Mouse (Mus musculus): ENCODE measurements around the gene B3galt6. TPM values are rescaled to one million over a fixed set of nuclear protein-coding genes. Genes with fewer than 3 reads are reported as not detected.

Gene B3galt6
- polyA plus RNA-seq, 1 experiment from 2014 or later, result 30.4 TPM

DNA sequence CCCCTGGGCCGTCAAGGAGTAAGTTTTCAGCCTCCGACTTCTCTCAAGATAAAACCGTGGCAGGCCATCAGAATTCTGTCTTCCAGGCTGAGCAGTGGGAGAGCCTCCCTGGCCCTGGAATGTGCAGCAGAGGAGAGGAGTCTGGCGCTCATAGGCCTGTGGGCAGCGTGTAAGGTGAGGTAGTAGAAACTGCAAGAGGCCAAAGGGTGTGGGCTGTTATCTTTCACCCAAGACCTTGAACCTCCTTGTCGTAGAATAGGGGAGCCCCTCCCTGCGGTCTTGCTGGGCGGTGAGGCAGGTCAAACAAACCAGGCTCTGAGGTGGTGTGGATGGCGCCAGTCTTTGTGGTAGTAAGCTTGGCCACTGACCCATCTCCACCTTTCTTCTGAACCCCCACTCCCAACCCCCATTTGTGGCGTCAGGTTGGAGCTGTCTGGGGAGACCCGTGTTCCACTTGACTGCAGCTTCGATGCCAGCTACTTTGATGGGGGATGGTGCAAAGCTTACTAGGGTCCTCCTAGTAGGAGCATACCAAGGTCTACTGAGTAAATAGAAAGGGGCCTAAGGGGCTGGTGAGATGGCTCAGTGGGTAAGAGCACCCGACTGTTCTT is 23.3 kb downstream of the B3galt6 start:
- Histone ChIP-seq H3K4me2 (ENCODE audit: low read length) (no peak overlapping the region), H3K27ac (ENCODE audit: low read length) (no peak overlapping the region), H3K9ac (replicated peaks; ENCODE audit: low read depth, low read length) (no peak overlapping the region), H3K9me3 (ENCODE audit: control insufficient read depth, low read length) (no peaks in the 10 kb centered on the region), H3K4me1 (replicated peaks; ENCODE audit: control insufficient read depth, insufficient read depth, low read length) (no peaks in the 10 kb centered on the region), H3K36me3 (ENCODE audit: control insufficient read depth, insufficient read depth) (no peaks in the 10 kb centered on the region), H3K27me3 (replicated peaks; ENCODE audit: control insufficient read depth, insufficient read depth, low read length) (no peaks in the 10 kb centered on the region), H3K4me3 (replicated peaks; ENCODE audit: low read length) (no peak overlapping the region)
- ATAC-seq, result no peak
- WGBS, result 89% methylated on average over 13 of the region's 13 CpGs

DNA sequence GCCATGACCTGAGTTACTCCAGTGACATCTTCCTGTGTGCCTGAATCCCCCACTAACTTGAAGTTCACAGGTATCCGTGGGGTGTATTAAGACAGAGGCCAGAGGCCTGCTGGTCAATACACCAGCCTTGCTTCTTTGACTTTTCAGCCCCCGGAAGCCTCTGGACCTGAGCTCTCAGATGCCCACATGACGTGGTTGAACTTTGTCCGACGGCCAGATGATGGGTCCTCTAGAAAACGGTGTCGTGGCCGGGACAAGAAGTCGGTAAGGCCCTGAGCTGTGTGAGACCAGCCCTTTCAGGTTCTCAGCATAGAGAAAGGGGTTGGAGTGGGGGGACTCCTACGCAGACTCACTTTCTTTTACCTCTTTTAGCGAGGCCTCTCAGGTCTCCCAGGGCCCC is 28.1 kb downstream of the B3galt6 start:
- Histone ChIP-seq H3K27me3 (replicated peaks; ENCODE audit: control insufficient read depth, insufficient read depth, low read length) (no peaks in the 10 kb centered on the region), H3K9ac (replicated peaks; ENCODE audit: low read depth, low read length) (no peak overlapping the region)
- no peak for ATAC-seq

DNA sequence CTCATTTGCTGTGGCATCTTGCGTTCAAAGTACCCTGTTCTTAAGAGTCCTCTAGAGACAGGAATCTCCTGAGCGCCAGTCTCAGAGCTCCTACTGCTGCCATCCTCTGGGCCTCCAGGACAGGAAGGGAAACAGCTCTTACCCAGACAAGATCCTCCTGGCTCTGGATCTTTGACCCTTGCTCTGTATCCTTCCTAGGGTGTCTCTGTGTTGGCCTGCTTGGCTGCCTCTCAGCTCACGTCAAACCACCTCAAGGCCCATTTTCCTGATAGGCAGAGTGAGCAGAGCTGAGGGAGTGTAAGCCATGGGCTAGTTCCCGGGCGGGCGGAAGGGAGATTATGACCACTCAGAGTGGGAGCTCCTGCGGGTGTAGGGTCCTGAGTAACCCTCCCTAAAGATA is 29.3 kb downstream of the B3galt6 start:
- H3K4me2 ChIP-seq (ENCODE audit: low read length), result no peak overlapping the region; the same call in 1 of the 2 replicates
- H3K4me3 ChIP-seq (replicated peaks; ENCODE audit: low read length), result no peak overlapping the region
- no peaks in the 10 kb centered on the region for H3K9me3 ChIP-seq (ENCODE audit: control insufficient read depth, low read length)
- 57% methylated on average over 7 of the region's 7 CpGs for WGBS
- peaks cover 14% of the 10 kb centered on the region for H3K4me1 ChIP-seq (replicated peaks; ENCODE audit: control insufficient read depth, insufficient read depth, low read length)
- no peak overlapping the region; the same call in 1 of the 2 replicates for H3K9ac ChIP-seq (replicated peaks; ENCODE audit: low read depth, low read length)
- no peak for ATAC-seq
- no peaks in the 10 kb centered on the region for H3K27me3 ChIP-seq (replicated peaks; ENCODE audit: control insufficient read depth, insufficient read depth, low read length)
- H3K36me3 ChIP-seq (ENCODE audit: control insufficient read depth, insufficient read depth), result peaks cover 1% of the 10 kb centered on the region; the same call in 1 of the 2 replicates
- no peak overlapping the region for H3K27ac ChIP-seq (ENCODE audit: low read length)

More for the DNA sequence above, 28.1 kb downstream of the B3galt6 start:
- H3K9me3 ChIP-seq (ENCODE audit: control insufficient read depth, low read length), result no peaks in the 10 kb centered on the region
- 93% methylated on average over 11 of the region's 11 CpGs for WGBS
- H3K27ac ChIP-seq (ENCODE audit: low read length), result no peak overlapping the region
- H3K4me3 ChIP-seq (replicated peaks; ENCODE audit: low read length), result no peak overlapping the region
- no peak overlapping the region for H3K4me2 ChIP-seq (ENCODE audit: low read length)
- H3K36me3 ChIP-seq (ENCODE audit: control insufficient read depth, insufficient read depth), result no peaks in the 10 kb centered on the region
- peaks cover 14% of the 10 kb centered on the region for H3K4me1 ChIP-seq (replicated peaks; ENCODE audit: control insufficient read depth, insufficient read depth, low read length)

DNA sequence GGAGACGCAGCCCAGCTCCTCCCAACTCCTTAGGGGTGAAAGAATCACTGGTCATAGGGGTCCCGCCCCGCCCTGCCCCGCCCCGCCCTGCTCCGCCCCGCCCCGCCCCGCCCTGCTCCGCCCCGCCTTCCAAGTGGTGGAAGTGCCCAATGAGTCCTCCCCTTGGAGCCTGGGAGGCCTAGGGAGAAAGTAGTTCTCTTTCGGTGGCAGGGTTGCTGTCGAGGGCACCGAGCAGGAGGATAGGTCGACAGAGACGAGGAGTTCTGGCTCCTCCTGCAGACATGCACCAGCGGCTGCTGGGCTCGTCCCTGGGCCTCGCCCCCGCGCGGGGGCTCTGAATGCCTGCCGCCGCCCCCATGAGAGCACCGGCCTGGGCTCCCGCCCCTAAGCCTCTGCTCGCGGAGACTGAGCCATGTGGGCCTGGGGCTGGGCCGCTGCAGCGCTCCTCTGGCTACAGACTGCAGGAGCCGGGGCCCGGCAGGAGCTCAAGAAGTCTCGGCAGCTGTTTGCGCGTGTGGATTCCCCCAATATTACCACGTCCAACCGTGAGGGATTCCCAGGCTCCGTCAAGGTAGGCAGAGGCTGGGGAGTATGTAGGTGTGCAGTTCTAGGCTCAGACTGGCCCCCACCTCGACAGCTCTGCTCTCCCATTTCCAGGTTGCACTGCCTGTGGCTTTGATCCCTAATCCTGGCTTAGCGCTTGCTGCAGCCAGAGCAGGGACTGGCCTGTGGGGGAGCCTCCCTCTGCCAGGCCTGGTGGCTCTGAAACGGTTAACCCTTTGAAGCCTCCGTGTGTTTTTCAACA is 30.1 kb downstream of the B3galt6 start, which contains the start of gene C1qtnf12:
C1qtnf12 (plus strand) TSS at position 152 of the 805 bp plus-strand sequence.
- H3K4me3 ChIP-seq (replicated peaks; ENCODE audit: low read length), result peak within 1 kb of the TSS; percentile 39
- H3K9ac ChIP-seq (replicated peaks; ENCODE audit: low read depth, low read length), result peak within 1 kb of the TSS; percentile 58
- no peak within 1 kb of the TSS; the same call in 1 of the 2 replicates for H3K27ac ChIP-seq (ENCODE audit: low read length)
- no peaks in the 10 kb centered on the region for H3K27me3 ChIP-seq (replicated peaks; ENCODE audit: control insufficient read depth, insufficient read depth, low read length)
- no peaks in the 10 kb centered on the region for H3K9me3 ChIP-seq (ENCODE audit: control insufficient read depth, low read length)
- peak within 1 kb of the TSS; percentile 65 for H3K4me2 ChIP-seq (ENCODE audit: low read length)
- WGBS, result under 1% methylated on average over 35 of the region's 42 CpGs
- peak; percentile 61 for ATAC-seq
- peaks cover 14% of the 10 kb centered on the region for H3K4me1 ChIP-seq (replicated peaks; ENCODE audit: control insufficient read depth, insufficient read depth, low read length)
- H3K36me3 ChIP-seq (ENCODE audit: control insufficient read depth, insufficient read depth), result peaks cover 7% of the 10 kb centered on the region

DNA sequence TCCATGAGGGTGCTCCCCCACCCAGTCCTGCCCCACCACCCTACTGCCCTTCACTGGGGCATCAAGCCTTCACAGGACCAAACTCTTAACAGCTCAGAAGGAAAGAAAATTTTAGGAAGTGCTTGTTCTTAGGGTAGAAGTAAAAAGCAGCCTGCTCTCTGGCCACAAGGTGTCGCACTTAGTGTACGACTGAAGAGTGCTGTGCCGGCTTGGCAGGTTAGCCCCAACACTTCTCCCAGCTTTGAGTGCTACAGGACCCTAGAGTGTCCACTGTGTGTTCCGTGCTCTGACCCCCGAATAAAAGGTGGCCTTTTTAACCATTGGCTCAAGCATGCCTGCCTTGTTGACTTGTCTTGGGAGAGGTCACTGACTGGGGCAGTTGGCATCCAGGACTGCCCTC is 33.2 kb downstream of the B3galt6 start:
- 5% methylated on average over 5 of the region's 5 CpGs for WGBS
- peaks cover 13% of the 10 kb centered on the region for H3K36me3 ChIP-seq (ENCODE audit: control insufficient read depth, insufficient read depth)

DNA sequence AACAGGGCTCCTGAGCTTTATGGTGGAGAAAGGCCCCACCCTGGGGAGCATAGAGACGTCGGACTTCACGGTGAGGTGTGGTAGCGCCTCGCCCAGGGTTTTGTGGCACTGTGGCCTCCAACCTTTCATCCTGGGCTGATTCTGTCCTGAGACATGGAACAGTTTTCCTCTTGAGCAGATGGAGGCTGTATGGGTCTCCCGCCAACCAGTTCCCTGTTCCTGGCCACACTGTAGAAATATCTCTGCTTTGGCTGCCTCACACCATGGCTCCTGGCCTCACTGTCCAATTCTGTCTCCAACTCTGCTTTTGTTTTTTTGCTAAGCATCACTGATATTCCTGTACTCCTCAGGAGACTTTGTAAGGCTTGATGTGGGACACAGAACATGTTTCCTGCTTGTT is 37.0 kb downstream of the B3galt6 start:
- Histone ChIP-seq H3K4me2 (ENCODE audit: low read length) (no peak overlapping the region), H3K4me3 (replicated peaks; ENCODE audit: low read length) (no peak overlapping the region), H3K27me3 (replicated peaks; ENCODE audit: control insufficient read depth, insufficient read depth, low read length) (no peaks in the 10 kb centered on the region), H3K36me3 (ENCODE audit: control insufficient read depth, insufficient read depth) (peaks cover 25% of the 10 kb centered on the region), H3K4me1 (replicated peaks; ENCODE audit: control insufficient read depth, insufficient read depth, low read length) (no peaks in the 10 kb centered on the region), H3K27ac (ENCODE audit: low read length) (no peak overlapping the region), H3K9ac (replicated peaks; ENCODE audit: low read depth, low read length) (no peak overlapping the region), H3K9me3 (ENCODE audit: control insufficient read depth, low read length) (no peaks in the 10 kb centered on the region)
- no peak for ATAC-seq
- 97% methylated on average over 6 of the region's 6 CpGs for WGBS

More for the DNA sequence above, 33.2 kb downstream of the B3galt6 start:
- peak; percentile 75; the same call in 1 of the 2 replicates for ATAC-seq
- no peaks in the 10 kb centered on the region for H3K27me3 ChIP-seq (replicated peaks; ENCODE audit: control insufficient read depth, insufficient read depth, low read length)
- no peaks in the 10 kb centered on the region for H3K9me3 ChIP-seq (ENCODE audit: control insufficient read depth, low read length)
- H3K27ac ChIP-seq (ENCODE audit: low read length), result no peak overlapping the region
- no peak overlapping the region for H3K4me3 ChIP-seq (replicated peaks; ENCODE audit: low read length)
- H3K4me1 ChIP-seq (replicated peaks; ENCODE audit: control insufficient read depth, insufficient read depth, low read length), result peaks cover 14% of the 10 kb centered on the region
- H3K4me2 ChIP-seq (ENCODE audit: low read length), result no peak overlapping the region
- H3K9ac ChIP-seq (replicated peaks; ENCODE audit: low read depth, low read length), result no peak overlapping the region

DNA sequence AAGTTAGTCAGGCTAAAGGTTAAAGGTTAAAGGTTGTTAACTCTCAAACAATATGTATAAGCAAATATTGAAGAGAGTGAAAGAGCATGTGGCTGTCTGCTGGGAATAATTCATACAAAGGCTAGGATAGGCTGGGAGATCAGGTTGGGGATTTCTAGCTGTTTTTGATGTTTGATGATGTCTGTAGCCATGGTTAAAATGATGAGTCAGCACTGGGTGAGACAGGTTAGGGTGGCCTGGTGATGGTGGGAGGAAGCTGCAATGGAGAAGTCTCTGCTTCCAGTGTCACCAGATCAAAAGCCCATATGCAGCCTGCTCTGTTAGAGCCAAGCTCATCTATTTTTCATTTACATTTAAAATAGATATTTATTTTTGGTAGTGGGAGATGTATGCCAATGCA is 45.4 kb downstream of the B3galt6 start:
- Histone ChIP-seq H3K9ac (replicated peaks; ENCODE audit: low read depth, low read length) (no peak overlapping the region), H3K4me3 (replicated peaks; ENCODE audit: low read length) (no peak overlapping the region), H3K9me3 (ENCODE audit: control insufficient read depth, low read length) (no peaks in the 10 kb centered on the region), H3K4me2 (ENCODE audit: low read length) (no peak overlapping the region), H3K36me3 (ENCODE audit: control insufficient read depth, insufficient read depth) (peaks cover 31% of the 10 kb centered on the region), H3K4me1 (replicated peaks; ENCODE audit: control insufficient read depth, insufficient read depth, low read length) (peaks cover 23% of the 10 kb centered on the region), H3K27me3 (replicated peaks; ENCODE audit: control insufficient read depth, insufficient read depth, low read length) (no peaks in the 10 kb centered on the region), H3K27ac (ENCODE audit: low read length) (no peak overlapping the region)
- ATAC-seq, result no peak

DNA sequence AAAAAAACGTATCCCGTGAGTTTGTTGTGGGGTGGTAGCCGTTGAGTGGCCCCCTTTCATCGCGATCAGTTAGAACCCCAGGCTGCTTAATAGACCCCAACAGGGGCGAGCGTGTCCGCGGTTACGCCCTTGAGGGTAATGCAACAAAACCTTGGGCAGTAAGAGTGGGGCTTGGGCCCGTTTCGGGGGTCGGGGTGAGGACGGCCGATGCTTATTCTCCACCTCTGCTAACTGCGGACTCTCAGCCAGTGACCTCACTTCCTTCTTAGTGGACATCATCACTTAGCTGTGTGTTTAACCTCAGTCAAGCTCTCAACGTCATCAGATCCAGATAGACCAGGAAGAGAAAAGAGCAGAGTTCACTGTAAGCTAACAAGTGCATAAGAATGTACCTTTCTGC is 48.2 kb downstream of the B3galt6 start:
- peak; percentile 13; the same call in 1 of the 2 replicates for ATAC-seq
- under 1% methylated on average over 17 of the region's 17 CpGs for WGBS
- H3K27ac ChIP-seq (ENCODE audit: low read length), result no peak overlapping the region; the same call in 1 of the 2 replicates

DNA sequence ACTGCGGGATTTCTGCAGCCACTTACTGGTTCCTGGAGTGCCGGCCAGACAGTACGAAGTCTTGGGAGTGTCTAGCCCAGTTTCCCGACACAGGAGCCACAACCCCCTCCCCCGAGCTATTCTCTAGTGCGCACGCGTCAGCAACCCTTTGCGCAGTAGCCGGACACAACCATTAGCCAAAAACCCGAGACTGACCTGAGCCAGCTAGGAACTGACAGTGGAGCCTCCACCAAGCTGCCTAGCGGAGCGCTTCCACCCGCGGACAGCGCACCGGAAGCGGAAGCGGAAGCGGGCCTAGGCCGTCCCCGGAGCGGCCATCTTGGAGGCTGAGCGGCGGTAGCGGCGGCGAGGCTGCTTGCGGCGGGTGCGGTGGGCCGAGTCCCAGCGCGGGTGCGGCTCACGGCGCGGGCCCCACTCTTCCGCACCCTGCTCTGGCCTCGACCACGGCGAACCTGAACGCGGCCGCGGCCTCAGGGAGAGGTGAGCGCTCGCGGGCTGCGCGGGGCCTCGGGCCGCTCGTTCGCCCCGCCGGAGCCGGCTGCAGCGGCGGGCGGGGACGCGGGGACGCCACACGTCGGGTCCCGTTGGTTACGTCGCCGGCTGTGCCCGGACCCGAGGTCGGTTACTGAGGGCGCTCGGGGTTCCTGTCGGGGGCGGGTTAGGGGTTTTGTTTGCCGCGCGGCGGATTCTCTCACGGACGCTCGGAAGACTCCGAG is 48.8 kb downstream of the B3galt6 start, which contains the start of gene Ube2j2:
Ube2j2 (plus strand) TSS at position 298 of the 716 bp plus-strand sequence.
- peak within 1 kb of the TSS; percentile 74 for H3K27ac ChIP-seq (ENCODE audit: low read length)
- peak; percentile 99 for ATAC-seq
- peak within 1 kb of the TSS; percentile 98 for H3K4me2 ChIP-seq (ENCODE audit: low read length)
- peak within 1 kb of the TSS; percentile 94 for H3K4me3 ChIP-seq (replicated peaks; ENCODE audit: low read length)
- peaks cover 8% of the 10 kb centered on the region; the same call in 1 of the 2 replicates for H3K36me3 ChIP-seq (ENCODE audit: control insufficient read depth, insufficient read depth)
- peaks cover 3% of the 10 kb centered on the region; the same call in 1 of the 2 replicates for H3K27me3 ChIP-seq (replicated peaks; ENCODE audit: control insufficient read depth, insufficient read depth, low read length)
- under 1% methylated on average over 85 of the region's 85 CpGs for WGBS
- H3K9me3 ChIP-seq (ENCODE audit: control insufficient read depth, low read length), result no peaks in the 10 kb centered on the region
- H3K4me1 ChIP-seq (replicated peaks; ENCODE audit: control insufficient read depth, insufficient read depth, low read length), result peaks cover 23% of the 10 kb centered on the region
- H3K9ac ChIP-seq (replicated peaks; ENCODE audit: low read depth, low read length), result peak within 1 kb of the TSS; percentile 87

More for the DNA sequence above, 48.2 kb downstream of the B3galt6 start:
- peaks cover 12% of the 10 kb centered on the region for H3K36me3 ChIP-seq (ENCODE audit: control insufficient read depth, insufficient read depth)
- peak overlapping the region; percentile 98 for H3K4me2 ChIP-seq (ENCODE audit: low read length)
- H3K9me3 ChIP-seq (ENCODE audit: control insufficient read depth, low read length), result no peaks in the 10 kb centered on the region
- H3K9ac ChIP-seq (replicated peaks; ENCODE audit: low read depth, low read length), result peak overlapping the region; percentile 87
- peaks cover 23% of the 10 kb centered on the region for H3K4me1 ChIP-seq (replicated peaks; ENCODE audit: control insufficient read depth, insufficient read depth, low read length)
- peak overlapping the region; percentile 94 for H3K4me3 ChIP-seq (replicated peaks; ENCODE audit: low read length)
- peaks cover 3% of the 10 kb centered on the region; the same call in 1 of the 2 replicates for H3K27me3 ChIP-seq (replicated peaks; ENCODE audit: control insufficient read depth, insufficient read depth, low read length)

All from forebrain, embryonic 16.5 days (tissue).